Comparison of ENCODE assay signal across 16 mouse cellular contexts in the genomic region with DNA sequence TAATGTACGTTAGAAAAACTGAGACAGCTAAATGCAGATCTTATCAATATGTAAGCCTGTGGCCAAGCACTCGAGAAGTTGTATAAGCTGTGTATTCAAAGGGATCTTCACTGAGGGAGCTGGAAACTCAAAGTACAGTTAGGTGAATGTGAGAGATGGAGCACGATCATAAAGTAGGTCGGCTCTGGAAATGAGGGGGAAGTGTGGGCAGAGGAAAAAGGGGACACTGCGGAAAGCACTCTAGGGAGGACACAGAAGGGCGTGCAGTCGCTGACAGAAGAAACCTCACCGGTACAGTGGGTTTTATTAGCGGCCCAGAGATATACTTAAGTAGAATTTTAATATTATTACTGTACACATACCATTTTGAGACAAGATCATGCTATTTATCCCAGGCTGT.
"Had no signal": no experiment of that assay in that cellular context is flagged by ENCODE, and none has a peak within 500 bp of the region (broad histone marks: within the 10 kb centered on the region; RNA-seq: fewer than 3 reads in every experiment).

No protein-coding gene starts in this region.

- H3K27me3 ChIP-seq: liver, embryonic 13.5 days; midbrain, embryonic 12.5 days; midbrain, embryonic 15.5 days; neural tube, embryonic 12.5 days; neural tube, embryonic 15.5 days; stomach, embryonic 15.5 days had no signal

- H3K36me3 ChIP-seq: midbrain, embryonic 15.5 days; neural tube, embryonic 12.5 days; neural tube, embryonic 15.5 days had no signal

- ATAC-seq: midbrain, embryonic 15.5 days had no signal

- H3K4me1 ChIP-seq: midbrain, embryonic 15.5 days; neural tube, embryonic 12.5 days; stomach, embryonic 15.5 days had no signal

- H3K9ac ChIP-seq: liver, embryonic 13.5 days; midbrain, embryonic 12.5 days; midbrain, embryonic 15.5 days; neural tube, embryonic 12.5 days; neural tube, embryonic 15.5 days; stomach, embryonic 15.5 days had no signal

- DNase-seq: kidney, postnatal 25 days; layer of hippocampus, postnatal 36 days; liver, embryonic 13.5 days; lung, adult 2 months; lung, postnatal 14 days; lung, postnatal 4 days; right cerebral cortex, postnatal 25 days; thymus, adult 18-20 months; thymus, postnatal 36 days had no signal

- H3K27ac ChIP-seq: kidney, postnatal 0 days; left cerebral cortex, adult 2 months; liver, embryonic 13.5 days; midbrain, embryonic 12.5 days; midbrain, embryonic 15.5 days; neural tube, embryonic 12.5 days; neural tube, embryonic 15.5 days; stomach, embryonic 15.5 days had no signal

- H3K4me3 ChIP-seq: left cerebral cortex, adult 2 months; liver, embryonic 13.5 days; midbrain, embryonic 12.5 days; midbrain, embryonic 15.5 days; neural tube, embryonic 12.5 days; neural tube, embryonic 15.5 days; stomach, embryonic 15.5 days had no signal
